ENCODE assay signal across 15 mouse cellular contexts in genomic region chr8:110990017-110990416, GRCm38 (mm10).
"Had no signal": no experiment of that assay in that cellular context is flagged by ENCODE, and none has a peak within 500 bp of the region (broad histone marks: within the 10 kb centered on the region; RNA-seq: fewer than 3 reads in every experiment).

No protein-coding gene starts in this region.

- H3K9me3 ChIP-seq: limb, embryonic 15.5 days; liver, embryonic 15.5 days; lung, embryonic 15.5 days; midbrain, embryonic 10.5 days; neural tube, embryonic 12.5 days; stomach, embryonic 15.5 days had no signal

- H3K4me1 ChIP-seq: limb, embryonic 15.5 days; lung, embryonic 15.5 days; midbrain, embryonic 10.5 days; neural tube, embryonic 12.5 days; stomach, embryonic 15.5 days had no signal

- H3K4me3 ChIP-seq: limb, embryonic 15.5 days; liver, embryonic 15.5 days; lung, embryonic 15.5 days; midbrain, embryonic 10.5 days; neural tube, embryonic 12.5 days; stomach, embryonic 15.5 days had no signal

- H3K27me3 ChIP-seq: limb, embryonic 15.5 days; liver, embryonic 15.5 days; lung, embryonic 15.5 days; neural tube, embryonic 12.5 days; stomach, embryonic 15.5 days had no signal

- H3K27ac ChIP-seq: kidney, postnatal 0 days; limb, embryonic 15.5 days; liver, embryonic 15.5 days; lung, embryonic 15.5 days; midbrain, embryonic 10.5 days; neural tube, embryonic 12.5 days; stomach, embryonic 15.5 days had no signal

- H3K4me2 ChIP-seq: limb, embryonic 15.5 days; liver, embryonic 15.5 days; lung, embryonic 15.5 days; neural tube, embryonic 12.5 days; stomach, embryonic 15.5 days had no signal

- H3K9ac ChIP-seq: limb, embryonic 15.5 days; liver, embryonic 15.5 days; lung, embryonic 15.5 days; neural tube, embryonic 12.5 days; stomach, embryonic 15.5 days had no signal

- DNase-seq: kidney, adult 9 months; kidney, postnatal 36 days; layer of hippocampus, adult 9-11 months; layer of hippocampus, postnatal 36 days; midbrain, embryonic 14.5 days; right cerebral cortex, postnatal 14 days; thymus, adult 2 months; thymus, postnatal 25 days had no signal
